Mouse (Mus musculus): ENCODE results near the gene Pola1. TPM values are rescaled to one million over a fixed set of nuclear protein-coding genes. Genes with fewer than 3 reads are reported as not detected.

The Pola1 gene
- 0.52 and 0.61 TPM in 2 replicates for polyA plus RNA-seq (2012; rRNA removed)

GRCm38 (mm10) chrX:93631657-93632449 is at the start of gene Pola1:
Gene Pola1 (minus strand): TSS chrX:93632155.
- 25% methylated on average over 53 of the region's 53 CpGs for WGBS
- Histone ChIP-seq H3K27me3 (ENCODE audit: control insufficient read depth, insufficient read depth, low read length) (no peaks in the 10 kb centered on the region), H3K27ac (ENCODE audit: insufficient read depth, low read length) (peak within 1 kb of the TSS; percentile 50), H3K4me1 (ENCODE audit: control insufficient read depth, insufficient read depth, insufficient read length) (0 out of 2 replicates have a peak, but pooled peaks cover 2% of the 10 kb centered on the region), H3K4me3 (ENCODE audit: extremely low read depth, insufficient read depth, insufficient read length) (peak within 1 kb of the TSS; percentile 94), H3K36me3 (ENCODE audit: control insufficient read depth, insufficient read depth, low read length) (no peaks in the 10 kb centered on the region)
- TF ChIP-seq POLR2A (IDR thresholded peaks at IDR 0.05; ENCODE audit: low read depth, low read length) = no peak
- TF ChIP-seq CTCF (IDR thresholded peaks at IDR 0.05; ENCODE audit: extremely low read depth, insufficient read depth, insufficient read length, insufficient replicate concordance) = no peak
- DNase-seq (ENCODE audit: low read depth in 1 of 2, low spot score in 2 of 2) = peak; percentile 38 to 65

GRCm38 (mm10) chrX:93676228-93676627 is 44.3 kb upstream of the Pola1 start:
- no peaks in the 10 kb centered on the region for H3K4me1 ChIP-seq (ENCODE audit: control insufficient read depth, insufficient read depth, insufficient read length)
- no peaks in the 10 kb centered on the region for H3K27me3 ChIP-seq (ENCODE audit: control insufficient read depth, insufficient read depth, low read length)
- no peak overlapping the region for H3K27ac ChIP-seq (ENCODE audit: insufficient read depth, low read length)
- H3K36me3 ChIP-seq (ENCODE audit: control insufficient read depth, insufficient read depth, low read length) = no peaks in the 10 kb centered on the region
- WGBS = 77% methylated on average over 2 of the region's 2 CpGs
- DNase-seq (ENCODE audit: low read depth in 1 of 2, low spot score in 2 of 2) = no peak
- no peak overlapping the region for H3K4me3 ChIP-seq (ENCODE audit: extremely low read depth, insufficient read depth, insufficient read length)
- TF ChIP-seq POLR2A (IDR thresholded peaks at IDR 0.05; ENCODE audit: low read depth, low read length) (no peak), CTCF (IDR thresholded peaks at IDR 0.05; ENCODE audit: extremely low read depth, insufficient read depth, insufficient read length, insufficient replicate concordance) (no peak)

GRCm38 (mm10) chrX:93674836-93675795 is 43.2 kb upstream of the Pola1 start:
- Histone ChIP-seq H3K36me3 (ENCODE audit: control insufficient read depth, insufficient read depth, low read length) (no peaks in the 10 kb centered on the region), H3K4me3 (ENCODE audit: extremely low read depth, insufficient read depth, insufficient read length) (peak overlapping the region; percentile 16; the same call in 1 of the 2 replicates), H3K27me3 (ENCODE audit: control insufficient read depth, insufficient read depth, low read length) (no peaks in the 10 kb centered on the region), H3K4me1 (ENCODE audit: control insufficient read depth, insufficient read depth, insufficient read length) (no peaks in the 10 kb centered on the region), H3K27ac (ENCODE audit: insufficient read depth, low read length) (no peak overlapping the region; the same call in 1 of the 2 replicates)
- 23% methylated on average over 19 of the region's 19 CpGs for WGBS
- peak in 1 of 2 experiments; percentile 22 for DNase-seq (ENCODE audit: low read depth in 1 of 2, low spot score in 2 of 2)
- TF ChIP-seq CTCF (IDR thresholded peaks at IDR 0.05; ENCODE audit: extremely low read depth, insufficient read depth, insufficient read length, insufficient replicate concordance) (no peak), POLR2A (IDR thresholded peaks at IDR 0.05; ENCODE audit: low read depth, low read length) (no peak)

GRCm38 (mm10) chrX:93674432-93674831 is 42.5 kb upstream of the Pola1 start:
- Histone ChIP-seq H3K27ac (ENCODE audit: insufficient read depth, low read length) (no peak overlapping the region; the same call in 1 of the 2 replicates), H3K36me3 (ENCODE audit: control insufficient read depth, insufficient read depth, low read length) (no peaks in the 10 kb centered on the region), H3K4me1 (ENCODE audit: control insufficient read depth, insufficient read depth, insufficient read length) (no peaks in the 10 kb centered on the region), H3K27me3 (ENCODE audit: control insufficient read depth, insufficient read depth, low read length) (no peaks in the 10 kb centered on the region), H3K4me3 (ENCODE audit: extremely low read depth, insufficient read depth, insufficient read length) (no peak overlapping the region)
- WGBS = 66% methylated on average over 3 of the region's 3 CpGs
- DNase-seq (ENCODE audit: low read depth in 1 of 2, low spot score in 2 of 2) = no peak
- no peak for TF ChIP-seq POLR2A (IDR thresholded peaks at IDR 0.05; ENCODE audit: low read depth, low read length)

- DNase-seq (ENCODE audit: low read depth in 1 of 2, low spot score in 2 of 2) = no peak
- Histone ChIP-seq H3K4me3 (ENCODE audit: extremely low read depth, insufficient read depth, insufficient read length) (no peak overlapping the region), H3K27me3 (ENCODE audit: control insufficient read depth, insufficient read depth, low read length) (no peaks in the 10 kb centered on the region), H3K36me3 (ENCODE audit: control insufficient read depth, insufficient read depth, low read length) (no peaks in the 10 kb centered on the region), H3K4me1 (ENCODE audit: control insufficient read depth, insufficient read depth, insufficient read length) (no peaks in the 10 kb centered on the region), H3K27ac (ENCODE audit: insufficient read depth, low read length) (no peak overlapping the region)
- TF ChIP-seq POLR2A (IDR thresholded peaks at IDR 0.05; ENCODE audit: low read depth, low read length) = no peak
- TF ChIP-seq CTCF (IDR thresholded peaks at IDR 0.05; ENCODE audit: extremely low read depth, insufficient read depth, insufficient read length, insufficient replicate concordance) = no peak
- WGBS = 80% methylated on average over 4 of the region's 4 CpGs
These were observed 32.8 kb upstream of the Pola1 start for GRCm38 (mm10) chrX:93664787-93665186.

- Histone ChIP-seq H3K4me1 (ENCODE audit: control insufficient read depth, insufficient read depth, insufficient read length) (no peaks in the 10 kb centered on the region), H3K4me3 (ENCODE audit: extremely low read depth, insufficient read depth, insufficient read length) (no peak overlapping the region), H3K36me3 (ENCODE audit: control insufficient read depth, insufficient read depth, low read length) (no peaks in the 10 kb centered on the region), H3K27ac (ENCODE audit: insufficient read depth, low read length) (no peak overlapping the region), H3K27me3 (ENCODE audit: control insufficient read depth, insufficient read depth, low read length) (no peaks in the 10 kb centered on the region)
- TF ChIP-seq CTCF (IDR thresholded peaks at IDR 0.05; ENCODE audit: extremely low read depth, insufficient read depth, insufficient read length, insufficient replicate concordance) (no peak), POLR2A (IDR thresholded peaks at IDR 0.05; ENCODE audit: low read depth, low read length) (no peak)
- 92% methylated on average over 5 of the region's 5 CpGs for WGBS
- DNase-seq (ENCODE audit: low read depth in 1 of 2, low spot score in 2 of 2) = no peak
These were observed 32.1 kb upstream of the Pola1 start for GRCm38 (mm10) chrX:93663919-93664586.
